Mouse (Mus musculus): ENCODE measurements at regions not wholly inside any gene's neighbourhood (a gene's known extent, or its start where the extent isn't known, plus 50 kb on each side); places are given as distances from the start of the nearest gene placed in this dataset.
"Not testable (repeated sequence)": the region's sequence is repeated elsewhere in the genome, so short reads cannot be mapped to it uniquely, and the experiment has no call there.

DNA sequence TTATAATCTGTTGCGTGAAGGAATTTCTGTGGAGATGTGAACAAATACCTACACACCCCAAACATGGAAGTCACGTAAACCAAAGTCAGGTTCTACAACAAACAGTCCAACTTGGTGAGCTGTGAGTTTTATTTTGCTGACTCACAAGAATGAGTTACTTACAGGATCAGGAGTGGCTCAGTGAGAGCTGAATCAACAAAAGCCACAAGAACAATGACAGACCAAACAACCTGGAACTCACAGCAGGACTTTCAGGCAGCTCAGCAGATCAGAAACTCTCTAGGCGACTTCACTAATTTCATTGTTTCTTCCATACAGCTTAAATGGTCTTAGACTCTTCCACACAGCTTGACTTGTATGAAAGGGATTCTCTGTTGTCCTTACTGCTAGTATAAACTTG lies 254.4 kb upstream of the Lrrc4c start:
- no peak for TF ChIP-seq CTCF (conservative IDR thresholded peaks at IDR 0.05)
- H3K4me3 ChIP-seq = no peak overlapping the region

GRCm38 (mm10) chr2:96108451-96108850 lies 209.5 kb upstream of the Lrrc4c start:
- not testable (repeated sequence) for H3K27ac ChIP-seq; H3K4me3 ChIP-seq; DNase-seq (ENCODE audit: low spot score in 2 of 2)

More for the DNA sequence above, 254.4 kb upstream of the Lrrc4c start:
- no peak for DNase-seq (ENCODE audit: low spot score in 2 of 2)
- H3K27ac ChIP-seq = no peak overlapping the region

DNA sequence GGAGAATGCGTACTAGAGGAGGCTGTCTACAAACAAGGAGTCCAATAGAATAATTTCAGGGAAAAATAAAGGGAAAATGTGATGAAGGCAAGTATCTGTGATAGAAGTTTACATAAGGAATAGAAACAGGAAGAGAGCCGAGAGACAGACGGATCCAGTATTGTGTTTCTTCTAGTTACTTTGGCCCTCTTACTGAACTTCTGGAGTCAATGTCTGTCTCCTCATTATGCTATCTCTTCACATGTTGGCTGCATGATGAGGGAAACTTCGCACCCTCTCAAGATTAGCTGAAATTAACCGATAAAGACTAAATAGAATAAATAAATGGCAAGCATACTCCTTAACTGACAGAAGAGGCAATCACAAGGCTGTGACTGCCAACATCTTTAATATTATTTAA lies 197.9 kb upstream of the Lrrc4c start:
- DNase-seq (ENCODE audit: low spot score in 2 of 2) = no peak
- TF ChIP-seq CTCF (conservative IDR thresholded peaks at IDR 0.05) = no peak
- Histone ChIP-seq H3K27ac (no peak overlapping the region), H3K4me3 (no peak overlapping the region)

DNA sequence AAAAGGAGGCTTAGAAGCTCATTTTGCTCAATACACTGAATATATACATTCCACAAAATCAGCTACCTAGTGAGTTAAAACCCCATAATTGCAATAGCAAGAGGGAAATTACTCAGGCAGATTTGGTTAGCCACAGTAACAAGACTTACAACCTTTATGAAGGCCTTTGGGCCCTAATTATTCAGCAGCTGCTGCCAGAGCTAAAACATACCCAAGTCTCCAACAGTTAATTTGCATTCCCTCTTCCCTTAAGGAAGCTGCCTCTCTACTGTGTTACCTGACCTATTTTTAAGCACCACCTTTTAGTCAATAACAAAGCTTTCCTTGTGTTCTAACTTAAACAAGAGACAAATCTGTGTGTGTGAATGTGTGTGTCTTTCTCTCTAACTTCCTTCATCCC lies 179.4 kb upstream of the Lrrc4c start:
- DNase-seq (ENCODE audit: low spot score in 2 of 2) = no peak
- Histone ChIP-seq H3K27ac (no peak overlapping the region), H3K4me3 (no peak overlapping the region)
- TF ChIP-seq CTCF (conservative IDR thresholded peaks at IDR 0.05) = no peak

- Histone ChIP-seq H3K27ac (no peak overlapping the region), H3K4me3 (no peak overlapping the region)
- TF ChIP-seq CTCF (conservative IDR thresholded peaks at IDR 0.05) = no peak
- no peak for DNase-seq (ENCODE audit: low spot score in 2 of 2)
Observed at GRCm38 (mm10) chr2:96155295-96155694, 162.7 kb upstream of the Lrrc4c start.

DNA sequence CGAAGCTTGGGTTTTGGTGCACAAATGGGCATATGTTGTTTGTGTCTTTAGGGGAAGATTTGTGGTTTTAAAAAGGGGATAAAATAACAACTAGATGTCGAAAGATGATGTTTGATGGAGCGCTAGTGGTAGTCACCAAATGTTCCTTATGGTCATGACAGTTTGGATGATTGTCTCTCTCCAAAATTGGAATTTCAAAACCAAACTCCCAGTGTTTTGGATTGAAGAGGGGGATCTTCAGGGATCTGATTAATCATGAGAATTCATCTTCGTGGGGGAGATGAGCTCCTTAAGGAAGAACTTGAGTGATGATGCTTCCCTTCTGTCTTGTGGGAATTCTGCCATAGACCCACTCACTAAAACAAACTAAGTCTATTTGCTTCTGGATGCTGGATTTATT lies 151.3 kb upstream of the Lrrc4c start:
- TF ChIP-seq CTCF (conservative IDR thresholded peaks at IDR 0.05) = no peak
- peak; percentile 9 to 58 for DNase-seq (ENCODE audit: low spot score in 2 of 2)
- no peak overlapping the region for H3K4me3 ChIP-seq
- no peak overlapping the region for H3K27ac ChIP-seq

Data from layer of hippocampus, adult 2 months (tissue).